Mouse (Mus musculus) E14TG2a.4 (cell line): Measurements from ENCODE around the gene Map4k2.

Experiments used
- H3K27me3 ChIP-seq: 2 replicates; pipeline ENCODE4 v1.6.1; 2014; ENCODE audit warnings: low read length, control low read depth; ENCODE audit not compliant: insufficient read depth
- H3K36me3 ChIP-seq: 2 replicates; pipeline ENCODE4 v1.6.1; 2014; ENCODE audit warnings: low read length, control low read depth; ENCODE audit not compliant: insufficient read depth
- H3K4me1 ChIP-seq: replicated peaks from 2 replicates; pipeline ENCODE4 v1.6.1; 2014; ENCODE audit warnings: low read depth, low read length, control low read depth
- H3K4me3 ChIP-seq: replicated peaks from 2 replicates; pipeline ENCODE4 v1.5.1; 2014; ENCODE audit warnings: mild to moderate bottlenecking, low read length
- H3K9me3 ChIP-seq: 2 replicates; pipeline ENCODE4 v1.6.1; 2014; ENCODE audit warnings: low read length, control low read depth
- CTCF ChIP-seq: conservative IDR thresholded peaks from 2 replicates; pipeline ENCODE4 v1.5.1; 2014; ENCODE audit warnings: low read length
- NANOG ChIP-seq: IDR thresholded peaks from 2 replicates; pipeline ENCODE4 v1.6.1; 2014; ENCODE audit warnings: borderline replicate concordance, low read length, mixed read lengths
- POU5F1 ChIP-seq: IDR thresholded peaks from 2 replicates; pipeline ENCODE4 v1.6.1; 2014; ENCODE audit warnings: low read length, borderline replicate concordance

Gene Map4k2

GRCm38 (mm10) chr19:6384954-6385353 lies 44.0 kb downstream of the Map4k2 start:
- Histone ChIP-seq H3K4me1 (peaks cover 54% of the 10 kb centered on the region), H3K4me3 (0 out of 2 replicates have a peak overlapping the region, but pooled peaks have one; percentile 29), H3K36me3 (peaks cover 11% of the 10 kb centered on the region), H3K9me3 (no peaks in the 10 kb centered on the region), H3K27me3 (peaks cover 16% of the 10 kb centered on the region; the same call in 1 of the 2 replicates)
- TF ChIP-seq CTCF (no peak), NANOG (no peak), POU5F1 (no peak)

- Histone ChIP-seq H3K27me3 (peaks cover 16% of the 10 kb centered on the region; the same call in 1 of the 2 replicates), H3K36me3 (peaks cover 8% of the 10 kb centered on the region), H3K9me3 (no peaks in the 10 kb centered on the region), H3K4me3 (0 out of 2 replicates have a peak overlapping the region, but pooled peaks have one; percentile 29), H3K4me1 (peaks cover 59% of the 10 kb centered on the region)
- TF ChIP-seq NANOG (no peak), CTCF (no peak), POU5F1 (no peak)
Observed at GRCm38 (mm10) chr19:6385419-6385818, 44.5 kb downstream of the Map4k2 start.

GRCm38 (mm10) chr19:6385821-6386220 lies 44.9 kb downstream of the Map4k2 start:
- Histone ChIP-seq H3K36me3 (peaks cover 4% of the 10 kb centered on the region), H3K9me3 (no peaks in the 10 kb centered on the region), H3K4me1 (peaks cover 63% of the 10 kb centered on the region), H3K4me3 (0 out of 2 replicates have a peak overlapping the region, but pooled peaks have one; percentile 29), H3K27me3 (peaks cover 16% of the 10 kb centered on the region; the same call in 1 of the 2 replicates)
- no peak for TF ChIP-seq CTCF
- no peak for TF ChIP-seq POU5F1

- no peak for TF ChIP-seq POU5F1
- no peak for TF ChIP-seq CTCF
- TF ChIP-seq NANOG: no peak
- H3K27me3 ChIP-seq: peaks cover 16% of the 10 kb centered on the region; the same call in 1 of the 2 replicates
- H3K9me3 ChIP-seq: no peaks in the 10 kb centered on the region
- peaks cover under 1% of the 10 kb centered on the region; the same call in 1 of the 2 replicates for H3K36me3 ChIP-seq
- no peak overlapping the region for H3K4me3 ChIP-seq
- H3K4me1 ChIP-seq: peaks cover 67% of the 10 kb centered on the region
Observed at GRCm38 (mm10) chr19:6386234-6386633, 45.3 kb downstream of the Map4k2 start.

- H3K27me3 ChIP-seq: peaks cover 16% of the 10 kb centered on the region; the same call in 1 of the 2 replicates
- peaks cover 78% of the 10 kb centered on the region for H3K4me1 ChIP-seq
- H3K36me3 ChIP-seq: no peaks in the 10 kb centered on the region
- H3K4me3 ChIP-seq: no peak overlapping the region
- no peak for TF ChIP-seq POU5F1
- no peak for TF ChIP-seq NANOG
- no peak for TF ChIP-seq CTCF
- no peaks in the 10 kb centered on the region for H3K9me3 ChIP-seq
Observed at GRCm38 (mm10) chr19:6388006-6388405, 47.1 kb downstream of the Map4k2 start.

- Histone ChIP-seq H3K27me3 (peaks cover 16% of the 10 kb centered on the region; the same call in 1 of the 2 replicates), H3K9me3 (no peaks in the 10 kb centered on the region), H3K36me3 (no peaks in the 10 kb centered on the region), H3K4me1 (peaks cover 69% of the 10 kb centered on the region), H3K4me3 (peak overlapping the region; percentile 79)
- TF ChIP-seq CTCF: no peak
- no peak for TF ChIP-seq POU5F1
- no peak for TF ChIP-seq NANOG
Observed at GRCm38 (mm10) chr19:6389803-6390202, 48.9 kb downstream of the Map4k2 start.

- H3K4me1 ChIP-seq: peaks cover 65% of the 10 kb centered on the region
- H3K36me3 ChIP-seq: no peaks in the 10 kb centered on the region
- H3K4me3 ChIP-seq: peak overlapping the region; percentile 79
- H3K9me3 ChIP-seq: no peaks in the 10 kb centered on the region
- peaks cover 16% of the 10 kb centered on the region; the same call in 1 of the 2 replicates for H3K27me3 ChIP-seq
- no peak for TF ChIP-seq CTCF
- TF ChIP-seq POU5F1: no peak
- no peak for TF ChIP-seq NANOG
Observed at GRCm38 (mm10) chr19:6390251-6390650, 49.3 kb downstream of the Map4k2 start.

GRCm38 (mm10) chr19:6392743-6393393 lies 51.9 kb downstream of the Map4k2 start:
- no peak for TF ChIP-seq NANOG
- TF ChIP-seq CTCF: peak; percentile 84
- peaks cover 65% of the 10 kb centered on the region for H3K4me1 ChIP-seq
- no peaks in the 10 kb centered on the region for H3K36me3 ChIP-seq
- no peak overlapping the region for H3K4me3 ChIP-seq
- no peaks in the 10 kb centered on the region for H3K9me3 ChIP-seq
- H3K27me3 ChIP-seq: peaks cover 12% of the 10 kb centered on the region; the same call in 1 of the 2 replicates
